Mouse (Mus musculus) frontal cortex, postnatal 36 days (tissue): ENCODE results near the gene Lhfpl5.

Experiments
- DNase-seq, 2 experiments: peaks; one replicate each; pipeline ENCODE4 v3.0.0; 2022; ENCODE audit warnings: low spot score in 2 of 2

The Lhfpl5 gene

GRCm38 (mm10) chr17:28572521-28572920 lies 2.9 kb upstream of the Lhfpl5 start:
- DNase-seq = no peak

GRCm38 (mm10) chr17:28572941-28573340 lies 2.5 kb upstream of the Lhfpl5 start:
- DNase-seq = peak in 1 of 2 experiments; percentile 45

DNA sequence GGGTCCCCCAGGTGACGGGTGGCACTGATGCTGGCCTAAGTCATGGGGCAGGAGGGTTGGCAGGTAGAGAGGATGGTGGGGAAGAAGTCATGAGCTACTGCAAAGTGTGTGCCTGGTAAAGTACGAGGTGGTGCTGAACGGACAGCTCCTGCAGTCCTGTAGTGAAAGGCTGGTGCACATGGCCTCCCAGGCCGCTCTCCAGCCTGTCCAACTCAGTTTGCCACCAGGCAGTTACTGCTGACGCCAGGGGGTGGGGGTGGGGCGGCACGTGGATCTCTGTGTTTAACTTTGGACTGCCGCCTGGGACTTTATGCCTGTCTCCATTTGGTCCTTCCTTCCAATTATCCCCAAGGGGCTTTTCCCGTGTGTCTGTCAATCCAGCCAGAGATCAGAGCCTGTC lies 5.0 kb downstream of the Lhfpl5 start:
- DNase-seq = no peak

- no peak for DNase-seq
Observed at GRCm38 (mm10) chr17:28581056-28581455, 5.6 kb downstream of the Lhfpl5 start.

- DNase-seq = no peak
Observed at GRCm38 (mm10) chr17:28586509-28586908, 11.1 kb downstream of the Lhfpl5 start.

GRCm38 (mm10) chr17:28588591-28588990 lies 13.2 kb downstream of the Lhfpl5 start:
- DNase-seq = no peak

- DNase-seq = no peak
Observed at GRCm38 (mm10) chr17:28590596-28590995, 15.2 kb downstream of the Lhfpl5 start.

DNA sequence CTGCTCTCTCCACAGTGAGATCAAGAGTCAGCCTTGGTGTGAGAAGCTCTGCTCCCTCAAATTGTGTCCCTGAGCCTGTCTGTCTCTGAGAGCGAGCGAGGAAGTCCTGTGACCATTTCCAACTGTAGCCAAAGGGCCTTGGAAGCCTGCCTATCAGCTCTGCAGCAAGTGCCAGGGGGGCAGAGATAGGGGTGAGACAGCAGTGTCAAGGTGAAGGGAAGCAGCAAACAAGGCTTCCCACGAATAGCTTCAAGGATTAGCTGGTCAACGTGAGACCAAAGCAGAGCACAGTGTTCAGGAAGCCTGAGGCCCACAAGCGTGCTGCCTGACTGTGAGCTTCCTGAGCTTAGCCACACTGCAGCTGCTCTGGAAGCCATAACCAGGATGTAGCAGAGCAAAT lies 16.0 kb downstream of the Lhfpl5 start:
- no peak for DNase-seq

- peak; percentile 75 to 79 for DNase-seq
Observed at GRCm38 (mm10) chr17:28592998-28593397, 17.6 kb downstream of the Lhfpl5 start.

DNA sequence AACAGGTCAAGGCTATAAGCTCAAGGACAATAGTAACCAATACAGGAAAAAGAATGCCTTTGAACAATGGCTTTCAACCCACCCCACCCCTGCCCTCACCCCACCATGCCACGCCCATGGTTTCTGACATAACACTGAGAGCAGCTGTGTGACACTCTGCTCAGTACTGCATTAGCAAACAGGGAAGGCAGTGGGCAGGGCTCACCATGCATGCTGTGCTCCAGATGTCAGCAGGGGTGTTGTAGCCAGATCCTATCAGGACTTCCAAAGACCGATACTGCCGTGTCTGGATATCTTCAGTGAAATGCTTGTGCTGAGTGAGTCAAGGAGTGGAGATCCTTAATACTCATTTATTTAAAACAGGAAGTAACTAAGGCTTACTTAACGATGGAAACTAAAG lies 18.5 kb downstream of the Lhfpl5 start:
- no peak for DNase-seq

- no peak for DNase-seq
Observed at GRCm38 (mm10) chr17:28600780-28601179, 25.3 kb downstream of the Lhfpl5 start.

GRCm38 (mm10) chr17:28601557-28602250 lies 26.3 kb downstream of the Lhfpl5 start:
- DNase-seq = no peak

- no peak for DNase-seq
Observed at GRCm38 (mm10) chr17:28609543-28609942, 34.1 kb downstream of the Lhfpl5 start.

DNA sequence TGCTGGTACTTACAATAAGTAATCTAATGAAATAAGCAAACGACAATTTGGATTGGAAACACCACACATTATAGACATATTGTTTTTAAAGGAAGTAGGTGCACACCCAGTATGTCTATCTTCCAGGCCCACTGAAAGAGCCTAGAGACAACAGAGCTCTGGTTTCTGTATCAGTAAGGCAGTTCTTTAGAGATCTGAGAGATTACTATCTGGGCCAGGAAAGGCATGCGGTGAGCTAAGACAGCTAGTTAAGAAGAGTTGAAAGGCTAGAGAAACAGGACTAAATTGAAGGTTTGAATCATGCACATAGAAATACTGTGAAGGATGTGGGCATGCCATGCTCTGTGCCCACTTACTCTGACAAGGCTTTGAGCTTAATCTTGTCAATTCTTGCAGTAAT lies 37.2 kb downstream of the Lhfpl5 start:
- DNase-seq = no peak

- no peak for DNase-seq
Observed at GRCm38 (mm10) chr17:28613096-28613495, 37.7 kb downstream of the Lhfpl5 start.

GRCm38 (mm10) chr17:28615332-28615731 lies 39.9 kb downstream of the Lhfpl5 start:
- no peak for DNase-seq

GRCm38 (mm10) chr17:28617636-28618035 lies 42.2 kb downstream of the Lhfpl5 start:
- DNase-seq = no peak

DNA sequence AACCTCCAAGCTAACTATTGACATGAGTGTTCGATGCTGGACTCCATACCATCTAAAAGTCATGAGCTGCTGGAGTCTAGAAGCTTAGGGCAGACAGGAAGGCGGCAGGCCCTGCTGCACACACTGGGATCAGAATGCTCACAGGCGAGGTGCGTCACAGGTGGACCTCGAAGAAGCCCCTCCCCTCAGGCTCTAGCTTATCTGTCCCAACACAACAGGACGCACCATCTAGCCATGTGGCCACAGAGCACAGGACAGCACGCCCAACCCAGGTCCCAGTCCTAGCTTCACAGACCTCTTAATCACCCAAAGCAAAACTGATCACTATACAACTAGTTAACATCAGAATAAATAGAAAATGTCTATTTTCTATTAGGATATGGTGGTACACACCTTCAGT lies 42.7 kb downstream of the Lhfpl5 start:
- no peak for DNase-seq

DNA sequence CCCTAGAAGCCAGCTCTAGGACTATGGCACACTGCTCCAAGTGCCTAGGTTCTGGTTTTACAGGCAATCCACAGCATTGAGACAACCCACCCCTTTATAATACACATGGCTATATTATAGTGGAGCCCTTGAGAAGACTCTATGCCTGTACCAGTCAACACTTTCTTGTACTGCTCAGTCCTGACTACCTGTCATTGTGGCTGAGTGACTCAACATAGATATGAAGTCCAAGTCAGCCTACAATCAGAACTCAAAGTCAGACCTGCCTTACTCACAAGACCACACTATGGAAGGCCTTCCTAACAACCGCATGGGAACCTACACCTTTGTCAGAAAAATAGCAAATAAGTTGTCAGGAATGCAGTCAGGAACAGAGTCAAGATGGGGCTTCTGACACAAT lies 43.3 kb downstream of the Lhfpl5 start:
- no peak for DNase-seq

- peak; percentile 45 to 60 for DNase-seq
Observed at GRCm38 (mm10) chr17:28621381-28622299, 46.2 kb downstream of the Lhfpl5 start.

- DNase-seq = peak; percentile 87 to 89
Observed at GRCm38 (mm10) chr17:28622300-28622759, 46.9 kb downstream of the Lhfpl5 start, which contains the start of gene Srpk1. TSS of gene Srpk1 (minus strand) at chr17:28622709.

DNA sequence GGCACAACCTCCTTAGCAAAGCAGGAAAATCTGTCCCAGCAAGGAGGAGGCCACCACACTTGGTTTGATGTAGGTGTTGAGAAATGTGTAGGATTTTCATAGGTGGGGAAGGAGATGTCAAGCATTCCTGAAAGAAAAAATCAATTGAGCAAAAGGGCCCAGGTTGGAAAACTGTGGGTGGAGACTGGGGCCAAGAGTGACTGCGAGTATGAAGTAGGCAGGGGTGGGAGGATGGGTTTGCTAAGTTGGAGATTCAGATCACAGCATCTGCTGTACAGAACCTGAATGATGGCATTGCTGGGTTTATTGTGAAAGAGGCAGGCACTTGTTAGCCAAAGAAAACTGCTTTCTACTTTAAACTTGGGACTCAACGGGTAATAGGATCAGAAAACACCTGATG lies 49.4 kb downstream of the Lhfpl5 start:
- DNase-seq = peak in 1 of 2 experiments; percentile 55

- no peak for DNase-seq
Observed at GRCm38 (mm10) chr17:28625327-28625726, 49.9 kb downstream of the Lhfpl5 start.
